Mouse (Mus musculus) G1E (cell line): ENCODE measurements around the gene Klhl36.

Experiments used
- CTCF ChIP-seq: IDR thresholded peaks from 2 replicates; pipeline ENCODE4 v1.5.1; 2012; ENCODE audit warnings: low read depth, low read length, inconsistent platforms, mixed read lengths
- GATA1 ChIP-seq: IDR thresholded peaks from 2 replicates; pipeline ENCODE4 v1.6.1; 2012; ENCODE audit warnings: borderline replicate concordance, low read length, inconsistent platforms, mixed read lengths
- POLR2AphosphoS5 ChIP-seq: IDR thresholded peaks from 2 replicates; pipeline ENCODE4 v1.6.1; 2012; ENCODE audit warnings: low read depth, low read length, inconsistent platforms; ENCODE audit not compliant: insufficient replicate concordance

GRCm38 (mm10) chr8:119827721-119828153 is 34.3 kb upstream of the Klhl36 start:
- TF ChIP-seq CTCF (no peak), POLR2AphosphoS5 (no peak), GATA1 (no peak)
